Mouse (Mus musculus) gastrocnemius, postnatal 10 days (tissue): Measurements from ENCODE around the gene Fam110a. TPM values are rescaled to one million over a fixed set of nuclear protein-coding genes. Genes with fewer than 3 reads are reported as not detected.
A peak's percentile ranks its signal among the peaks of the same experiment; 100 is the strongest.

Source experiments
- DNase-seq: peaks from one replicate; pipeline ENCODE4 v3.0.0; 2021; ENCODE audit warnings: mixed read lengths
- total RNA-seq, 2 experiments: library from RNA; stranded (reverse); gene quantifications; 2 replicates each; pipeline ENCODE4 v1.2.3; 2021

Gene Fam110a
- total RNA-seq, 2 experiments from 2014 or later: 5.6 to 6.6 TPM

GRCm38 (mm10) chr2:151971748-151972147 lies 8.3 kb downstream of the Fam110a start:
- no peak for DNase-seq

GRCm38 (mm10) chr2:151970191-151971172 lies 9.5 kb downstream of the Fam110a start:
- peak; percentile 55 for DNase-seq

GRCm38 (mm10) chr2:151969396-151969795 lies 10.6 kb downstream of the Fam110a start:
- no peak for DNase-seq

- DNase-seq: no peak
Measured at GRCm38 (mm10) chr2:151968986-151969385, 11.0 kb downstream of the Fam110a start.

- DNase-seq: no peak
Measured at GRCm38 (mm10) chr2:151968451-151968850, 11.6 kb downstream of the Fam110a start.

GRCm38 (mm10) chr2:151967792-151968191 lies 12.2 kb downstream of the Fam110a start:
- no peak for DNase-seq

- no peak for DNase-seq
Measured at GRCm38 (mm10) chr2:151967176-151967750, 12.8 kb downstream of the Fam110a start.

GRCm38 (mm10) chr2:151964052-151964451 lies 16.0 kb downstream of the Fam110a start:
- no peak for DNase-seq

- no peak for DNase-seq
Measured at GRCm38 (mm10) chr2:151963319-151963718, 16.7 kb downstream of the Fam110a start.

- DNase-seq: no peak
Measured at GRCm38 (mm10) chr2:151962474-151962873, 17.5 kb downstream of the Fam110a start.

- no peak for DNase-seq
Measured at GRCm38 (mm10) chr2:151961284-151962196, 18.5 kb downstream of the Fam110a start.

- no peak for DNase-seq
Measured at GRCm38 (mm10) chr2:151959274-151959673, 20.7 kb downstream of the Fam110a start.

GRCm38 (mm10) chr2:151956500-151957137 lies 23.4 kb downstream of the Fam110a start:
- no peak for DNase-seq

GRCm38 (mm10) chr2:151953665-151954064 lies 26.4 kb downstream of the Fam110a start:
- DNase-seq: no peak

- DNase-seq: no peak
Measured at GRCm38 (mm10) chr2:151949082-151949774, 30.8 kb downstream of the Fam110a start.

GRCm38 (mm10) chr2:151948311-151948710 lies 31.7 kb downstream of the Fam110a start:
- DNase-seq: no peak

- no peak for DNase-seq
Measured at GRCm38 (mm10) chr2:151947617-151948016, 32.4 kb downstream of the Fam110a start.

GRCm38 (mm10) chr2:151944106-151944505 lies 35.9 kb downstream of the Fam110a start:
- DNase-seq: no peak

GRCm38 (mm10) chr2:151941269-151941668 lies 38.8 kb downstream of the Fam110a start:
- peak; percentile 38 for DNase-seq

- no peak for DNase-seq
Measured at GRCm38 (mm10) chr2:151939651-151940420, 40.2 kb downstream of the Fam110a start.
